Mouse (Mus musculus): ENCODE data around the gene Fkbpl. TPM values are rescaled to one million over a fixed set of nuclear protein-coding genes. Genes with fewer than 3 reads are reported as not detected.
A peak's percentile ranks its signal among the peaks of the same experiment; 100 is the strongest.

Fkbpl gene
- polyA plus RNA-seq, 1 experiment from 2014 or later, result 24.4 TPM

DNA sequence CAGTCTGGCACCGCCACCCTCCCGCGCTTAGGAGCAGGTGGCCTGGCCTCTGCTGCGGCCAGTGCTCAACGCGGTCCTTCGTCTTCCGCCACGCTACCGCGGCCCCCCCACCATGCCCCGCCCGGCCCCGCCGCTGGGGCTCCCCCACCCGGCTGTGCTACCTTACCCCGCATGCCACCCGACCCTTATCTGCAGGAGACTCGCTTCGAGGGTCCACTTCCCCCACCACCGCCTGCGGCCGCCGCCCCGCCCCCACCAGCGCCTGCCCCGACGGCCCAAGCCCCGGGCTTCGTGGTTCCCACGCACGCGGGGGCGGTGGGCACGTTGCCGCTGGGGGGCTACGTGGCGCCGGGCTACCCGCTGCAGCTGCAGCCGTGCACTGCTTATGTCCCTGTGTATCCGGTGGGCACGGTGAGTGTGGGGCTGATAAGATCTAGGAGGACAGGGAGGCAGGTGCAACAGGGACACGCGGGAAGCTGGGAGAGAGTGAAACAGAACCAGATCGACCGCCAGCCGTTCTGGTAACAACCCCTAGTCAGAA lies 13.7 kb upstream of the Fkbpl start:
- Histone ChIP-seq H3K27ac (no peak overlapping the region), H3K79me2 (ENCODE audit: inconsistent target) (peaks cover 9% of the 10 kb centered on the region; the same call in 1 of the 2 replicates), H3K4me3 (ENCODE audit: inconsistent target) (no peak overlapping the region), H3K36me3 (ENCODE audit: inconsistent target) (no peaks in the 10 kb centered on the region)
- WGBS (ENCODE audit: missing documents), result 23% methylated on average over 28 of the region's 48 CpGs

DNA sequence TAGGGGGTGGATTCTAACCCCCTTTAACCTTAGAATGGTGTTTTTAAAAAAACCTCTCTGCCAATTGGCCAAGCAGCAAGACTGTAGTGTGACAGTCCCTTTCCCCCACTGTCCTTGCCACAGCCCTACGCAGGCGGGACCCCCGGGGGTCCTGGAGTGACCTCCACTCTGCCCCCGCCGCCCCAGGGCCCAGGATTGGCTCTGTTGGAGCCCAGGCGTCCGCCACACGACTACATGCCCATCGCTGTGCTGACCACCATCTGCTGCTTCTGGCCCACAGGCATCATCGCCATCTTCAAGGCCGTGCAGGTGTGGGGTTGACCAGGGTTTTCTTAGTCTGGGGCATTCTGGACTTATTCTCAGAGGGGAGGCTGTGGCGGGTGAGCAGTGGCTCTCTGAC lies 12.9 kb upstream of the Fkbpl start:
- H3K36me3 ChIP-seq (ENCODE audit: inconsistent target), result no peaks in the 10 kb centered on the region
- H3K27ac ChIP-seq, result peak overlapping the region; percentile 89
- peak overlapping the region; percentile 20; the same call in 1 of the 2 replicates for H3K4me3 ChIP-seq (ENCODE audit: inconsistent target)

DNA sequence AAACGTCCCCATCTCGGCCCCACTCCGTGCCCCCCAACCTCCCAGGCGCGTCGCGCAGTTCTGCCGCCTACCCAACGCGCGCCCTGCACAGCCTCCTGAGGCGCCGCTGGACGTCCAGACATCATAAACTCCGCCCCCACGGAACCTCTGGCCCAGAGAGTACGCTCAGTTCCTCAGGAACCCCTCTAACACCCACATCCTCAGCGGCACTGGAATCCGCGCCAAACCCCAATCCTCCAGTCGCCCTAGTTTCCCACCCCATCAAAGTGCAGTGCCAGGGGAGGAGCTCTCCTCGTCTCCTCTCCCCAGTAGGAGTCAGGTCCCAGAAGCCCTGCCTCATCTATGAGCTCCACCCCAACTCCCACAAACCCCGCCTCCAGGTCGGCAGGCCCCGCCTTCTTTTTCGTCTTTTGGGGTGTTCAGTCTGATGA lies 12.3 kb upstream of the Fkbpl start:
- WGBS (ENCODE audit: missing documents), result 1% methylated on average over 15 of the region's 26 CpGs
- no peaks in the 10 kb centered on the region for H3K36me3 ChIP-seq (ENCODE audit: inconsistent target)

More for the DNA sequence above, 12.9 kb upstream of the Fkbpl start:
- H3K79me2 ChIP-seq (ENCODE audit: inconsistent target), result peaks cover 1% of the 10 kb centered on the region; the same call in 1 of the 2 replicates
- 26% methylated on average over 12 of the region's 12 CpGs for WGBS (ENCODE audit: missing documents)

DNA sequence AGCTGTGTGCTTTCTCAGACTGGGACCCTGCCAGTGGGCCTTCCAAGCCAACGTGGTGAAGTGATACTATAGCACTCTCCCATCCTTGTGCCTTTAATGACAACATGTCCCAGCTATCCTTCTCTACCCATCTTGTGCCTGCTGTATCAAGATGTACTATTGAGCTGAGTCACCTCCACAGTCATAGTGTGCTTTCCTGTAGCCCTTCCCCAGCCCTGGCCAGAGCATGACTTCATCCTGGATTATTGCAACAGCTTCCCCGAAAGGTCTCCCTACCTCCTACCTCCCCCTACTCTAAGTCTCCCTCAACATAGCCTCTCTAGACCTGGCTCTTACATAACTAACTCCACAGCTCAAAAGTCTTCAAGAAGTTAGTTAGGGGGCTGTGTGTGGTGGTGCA lies 8.9 kb upstream of the Fkbpl start:
- H3K27ac ChIP-seq, result no peak overlapping the region
- no peaks in the 10 kb centered on the region; the same call in 1 of the 2 replicates for H3K79me2 ChIP-seq (ENCODE audit: inconsistent target)
- 28% methylated on average over 2 of the region's 2 CpGs for WGBS (ENCODE audit: missing documents)
- no peaks in the 10 kb centered on the region for H3K36me3 ChIP-seq (ENCODE audit: inconsistent target)
- no peak overlapping the region for H3K4me3 ChIP-seq (ENCODE audit: inconsistent target)

More for the DNA sequence above, 12.3 kb upstream of the Fkbpl start:
- peak overlapping the region; percentile 20; the same call in 1 of the 2 replicates for H3K4me3 ChIP-seq (ENCODE audit: inconsistent target)
- H3K79me2 ChIP-seq (ENCODE audit: inconsistent target), result no peaks in the 10 kb centered on the region; the same call in 1 of the 2 replicates
- H3K27ac ChIP-seq, result peak overlapping the region; percentile 89

DNA sequence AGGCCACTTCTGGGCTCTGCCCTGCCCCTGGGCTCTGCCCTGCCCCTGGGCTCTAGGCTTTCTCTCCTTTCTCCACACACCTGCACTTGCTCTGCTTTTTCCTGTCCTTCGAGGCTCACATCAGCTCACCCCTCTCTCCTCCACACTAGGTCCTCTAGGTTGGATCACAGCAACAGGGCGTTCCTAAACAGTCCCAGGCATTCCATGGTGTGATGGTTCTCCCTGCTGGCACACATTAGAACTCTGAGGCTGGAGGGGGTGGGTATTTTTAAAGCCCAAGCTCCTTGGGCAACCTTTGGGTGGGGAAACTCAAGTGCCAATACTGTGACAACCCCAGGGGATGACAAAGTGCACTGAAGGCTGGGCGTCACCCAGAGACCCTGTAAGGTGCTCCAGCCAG lies 7.1 kb upstream of the Fkbpl start:
- Histone ChIP-seq H3K27ac (peak overlapping the region; percentile 90), H3K36me3 (ENCODE audit: inconsistent target) (no peaks in the 10 kb centered on the region), H3K4me3 (ENCODE audit: inconsistent target) (no peak overlapping the region), H3K79me2 (ENCODE audit: inconsistent target) (no peaks in the 10 kb centered on the region; the same call in 1 of the 2 replicates)
- whole genome bisulfite sequencing (ENCODE audit: missing documents), result 89% methylated on average over 2 of the region's 3 CpGs

DNA sequence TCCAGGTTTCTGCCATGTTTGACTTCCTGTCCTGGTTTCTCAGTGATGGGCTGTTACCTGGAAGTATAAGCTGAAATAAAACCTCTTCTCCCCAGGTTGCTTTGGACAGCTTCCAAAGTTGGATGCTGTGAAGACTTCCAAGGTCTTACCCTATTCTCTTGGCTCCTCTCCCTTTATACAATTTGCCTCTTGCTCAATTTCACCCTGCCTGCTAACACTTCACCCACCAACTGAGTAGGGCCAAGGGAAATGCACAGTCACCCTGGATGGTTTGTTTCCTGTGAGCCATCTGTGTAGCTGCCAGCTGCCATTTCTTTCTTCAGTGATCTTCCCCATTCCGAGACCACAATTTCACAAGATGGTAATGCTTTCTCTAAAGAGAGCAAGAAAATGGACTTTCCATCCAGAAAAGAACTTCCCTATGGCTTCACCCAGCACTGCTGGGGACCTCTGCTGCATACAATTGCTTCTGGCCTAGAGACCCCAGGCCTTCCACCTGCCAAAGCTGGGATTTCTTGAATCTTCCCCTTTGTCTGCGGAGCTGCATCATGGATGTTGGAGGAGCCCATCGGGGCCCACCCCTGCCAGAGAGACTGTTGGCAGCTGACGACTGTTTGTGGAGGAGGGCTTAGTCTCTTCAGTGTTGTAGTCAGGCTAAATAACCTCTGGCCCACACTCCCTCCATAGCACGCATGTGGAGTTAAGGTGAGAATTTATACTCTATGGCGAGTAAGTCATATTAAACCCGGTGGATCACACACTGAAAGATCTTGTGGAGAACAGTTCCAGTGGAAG lies 4.9 kb upstream of the Fkbpl start:
- Histone ChIP-seq H3K36me3 (ENCODE audit: inconsistent target) (no peaks in the 10 kb centered on the region), H3K79me2 (ENCODE audit: inconsistent target) (no peaks in the 10 kb centered on the region; the same call in 1 of the 2 replicates), H3K27ac (peak overlapping the region; percentile 90), H3K4me3 (ENCODE audit: inconsistent target) (no peak overlapping the region)
- 50% methylated on average over 7 of the region's 7 CpGs for WGBS (ENCODE audit: missing documents)

DNA sequence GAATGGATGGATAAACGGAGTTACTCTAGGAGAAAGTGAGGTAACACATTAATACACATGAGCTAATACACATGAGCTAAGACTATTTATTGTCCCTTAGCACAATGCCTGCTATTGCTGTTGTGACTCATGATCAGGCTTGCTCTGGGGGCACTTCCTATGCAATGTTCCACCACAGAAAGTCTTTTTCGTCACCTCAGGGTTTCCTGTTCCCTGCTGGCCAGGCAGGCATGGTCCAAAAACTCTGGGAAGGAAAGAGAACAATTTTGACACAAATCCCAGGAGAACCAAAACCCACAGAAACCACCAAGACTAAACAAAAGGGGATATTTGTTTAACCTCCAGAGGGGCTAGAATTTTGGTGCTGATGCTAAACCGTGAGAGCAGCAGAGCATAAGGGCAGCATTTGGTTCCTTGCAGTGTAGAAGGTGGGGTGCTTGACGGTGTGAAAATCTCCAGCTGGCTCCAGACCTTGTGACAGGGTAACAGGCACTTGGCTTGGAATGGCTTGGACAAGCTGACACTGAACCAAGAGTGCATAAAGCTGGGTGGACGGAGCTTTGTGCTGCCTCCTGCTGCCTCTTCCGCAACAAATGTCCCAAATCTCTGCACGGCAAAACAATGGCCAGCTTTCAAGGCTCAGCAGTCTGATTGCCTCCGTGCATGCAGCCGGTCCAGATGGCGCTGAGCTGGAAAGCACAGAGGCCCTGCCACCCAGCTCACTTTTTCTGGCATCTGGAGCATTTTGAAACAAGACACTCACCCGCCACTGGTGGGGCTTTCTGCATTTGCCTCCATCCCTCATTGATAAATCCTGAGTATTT lies 3.6 kb upstream of the Fkbpl start:
- Histone ChIP-seq H3K27ac (peak overlapping the region; percentile 90), H3K79me2 (ENCODE audit: inconsistent target) (peaks cover 13% of the 10 kb centered on the region; the same call in 1 of the 2 replicates), H3K36me3 (ENCODE audit: inconsistent target) (no peaks in the 10 kb centered on the region), H3K4me3 (ENCODE audit: inconsistent target) (no peak overlapping the region)
- WGBS (ENCODE audit: missing documents), result 53% methylated on average over 11 of the region's 11 CpGs

DNA sequence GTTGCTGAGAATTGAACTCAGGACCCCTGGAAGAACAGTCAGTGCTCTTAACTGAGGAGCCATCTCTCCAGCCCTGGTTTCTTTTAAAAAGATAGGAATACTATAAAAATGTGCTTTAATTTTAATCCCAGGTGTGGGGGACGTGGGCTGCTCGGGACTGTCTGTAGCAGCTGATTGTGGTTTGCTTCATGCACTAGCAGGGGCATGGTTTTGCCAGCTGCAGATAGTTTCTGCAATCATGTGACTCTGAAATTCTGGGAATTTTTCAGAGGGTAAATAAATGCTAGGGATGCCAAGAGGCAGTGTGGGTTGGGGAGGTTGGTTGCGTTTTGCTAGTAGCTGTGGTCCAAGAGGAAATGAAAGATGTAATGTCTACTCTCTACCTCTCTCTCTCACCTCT lies 2.6 kb upstream of the Fkbpl start:
- peaks cover 18% of the 10 kb centered on the region; the same call in 1 of the 2 replicates for H3K79me2 ChIP-seq (ENCODE audit: inconsistent target)
- no peak overlapping the region for H3K4me3 ChIP-seq (ENCODE audit: inconsistent target)
- no peaks in the 10 kb centered on the region for H3K36me3 ChIP-seq (ENCODE audit: inconsistent target)
- peak overlapping the region; percentile 90 for H3K27ac ChIP-seq
- WGBS (ENCODE audit: missing documents), result 73% methylated on average over 3 of the region's 3 CpGs

DNA sequence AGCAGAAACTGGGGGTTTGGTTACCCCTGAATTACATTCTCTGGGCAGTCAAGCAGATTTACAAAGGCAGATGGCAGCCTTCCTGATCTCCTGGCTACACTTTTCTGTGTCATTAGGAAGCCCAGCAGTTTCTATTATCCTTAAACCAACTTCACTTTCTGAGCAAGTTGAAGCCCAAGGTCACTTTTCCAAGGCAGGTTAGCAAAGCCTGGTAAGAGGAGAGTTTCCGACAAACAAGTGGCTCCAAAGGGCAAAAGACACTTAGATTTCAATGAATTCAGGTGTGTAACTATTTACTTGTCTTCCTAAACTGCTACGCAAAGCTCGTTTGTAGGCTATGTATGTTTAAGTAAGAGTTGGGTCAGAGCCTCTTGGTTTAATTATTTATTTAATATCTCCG lies 1.2 kb upstream of the Fkbpl start:
- 95% methylated on average over 4 of the region's 4 CpGs for WGBS (ENCODE audit: missing documents)
- Histone ChIP-seq H3K79me2 (ENCODE audit: inconsistent target) (peaks cover 29% of the 10 kb centered on the region), H3K4me3 (ENCODE audit: inconsistent target) (no peak overlapping the region), H3K27ac (peak overlapping the region; percentile 90), H3K36me3 (ENCODE audit: inconsistent target) (no peaks in the 10 kb centered on the region)

DNA sequence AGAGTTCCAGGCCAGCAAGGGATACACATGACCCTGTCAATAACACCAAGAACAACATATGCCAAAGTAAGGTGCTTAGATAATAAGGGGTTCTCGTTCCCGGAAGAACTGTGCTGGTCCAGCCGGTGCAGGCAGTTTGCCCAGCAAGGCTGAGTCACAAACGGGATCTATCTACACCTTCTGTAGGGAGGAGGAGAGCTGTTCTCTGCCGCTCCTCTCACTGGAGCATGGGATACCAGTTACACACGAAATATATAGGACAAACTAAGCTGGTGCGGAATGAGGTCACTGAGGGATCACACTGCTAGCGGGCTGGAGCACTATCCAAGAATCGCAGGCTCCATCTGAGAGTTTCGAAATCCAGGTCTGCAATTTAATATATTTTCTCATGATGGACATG lies 620 bp upstream of the Fkbpl start:
- no peaks in the 10 kb centered on the region for H3K36me3 ChIP-seq (ENCODE audit: inconsistent target)
- no peak overlapping the region for H3K4me3 ChIP-seq (ENCODE audit: inconsistent target)
- H3K27ac ChIP-seq, result no peak overlapping the region
- H3K79me2 ChIP-seq (ENCODE audit: inconsistent target), result peaks cover 34% of the 10 kb centered on the region
- 85% methylated on average over 10 of the region's 10 CpGs for WGBS (ENCODE audit: missing documents)

DNA sequence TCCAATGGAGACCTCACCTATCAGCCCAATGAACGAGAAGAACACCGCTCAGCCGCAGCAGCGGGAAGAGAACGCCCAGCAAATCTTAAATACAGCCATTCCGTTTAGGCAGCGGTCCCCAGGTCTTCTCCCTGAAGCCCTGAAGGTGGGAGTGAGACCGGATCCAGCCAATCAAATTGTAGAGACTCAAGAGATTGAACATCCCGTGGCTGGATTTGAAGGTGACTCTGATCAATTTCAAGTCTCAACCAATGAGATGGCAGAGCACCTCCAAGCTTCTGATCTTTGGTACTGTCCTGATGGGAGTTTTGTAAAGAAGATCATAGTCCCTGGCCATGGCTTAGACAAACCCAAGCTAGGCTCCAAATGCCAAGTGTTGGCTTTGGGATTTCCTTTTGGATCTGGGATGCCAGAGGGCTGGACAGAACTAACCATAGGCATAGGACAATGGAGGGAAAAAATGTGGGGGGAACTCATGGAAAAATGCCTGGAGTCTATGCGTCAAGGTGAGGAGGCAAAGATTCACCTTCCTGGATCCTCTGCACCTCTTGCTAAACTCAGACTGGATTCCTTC lies 779 bp downstream of the Fkbpl start:
- peaks cover 5% of the 10 kb centered on the region; the same call in 1 of the 2 replicates for H3K36me3 ChIP-seq (ENCODE audit: inconsistent target)
- 65% methylated on average over 10 of the region's 10 CpGs for WGBS (ENCODE audit: missing documents)
- peaks cover 35% of the 10 kb centered on the region for H3K79me2 ChIP-seq (ENCODE audit: inconsistent target)
- H3K27ac ChIP-seq, result peak overlapping the region; percentile 63
- peak overlapping the region; percentile 71 for H3K4me3 ChIP-seq (ENCODE audit: inconsistent target)

DNA sequence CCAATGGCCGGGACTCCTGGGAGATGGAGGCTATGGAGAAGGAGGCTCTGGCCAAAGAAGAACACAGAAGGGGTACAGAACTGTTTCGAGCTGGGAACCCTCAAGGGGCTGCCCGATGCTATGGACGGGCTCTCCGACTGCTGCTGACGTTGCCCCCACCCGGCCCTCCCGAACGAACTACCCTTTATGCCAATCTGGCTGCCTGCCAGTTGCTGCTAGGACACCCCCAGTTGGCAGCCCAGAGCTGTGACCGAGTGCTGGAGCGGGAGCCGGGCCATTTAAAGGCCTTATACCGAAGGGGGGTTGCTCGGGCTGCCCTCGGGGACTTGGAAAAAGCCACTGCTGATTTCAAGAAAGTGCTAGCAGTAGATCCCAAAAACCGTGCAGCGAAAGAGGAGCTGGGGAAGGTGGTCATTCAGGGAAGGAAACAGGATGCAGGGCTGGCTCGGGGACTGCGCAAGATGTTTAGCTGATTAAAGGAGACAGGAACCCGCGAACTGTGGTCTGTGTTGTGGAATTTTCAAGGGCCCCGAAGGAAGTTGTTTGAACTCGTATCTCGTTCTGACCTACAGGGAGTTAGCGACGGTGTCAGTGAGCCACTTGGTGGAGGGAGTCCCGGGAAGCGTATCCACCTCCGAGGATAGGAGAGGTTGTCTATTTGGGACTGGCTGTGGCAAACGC lies 1.4 kb downstream of the Fkbpl start:
- H3K27ac ChIP-seq, result no peak overlapping the region
- H3K4me3 ChIP-seq (ENCODE audit: inconsistent target), result no peak overlapping the region
- H3K79me2 ChIP-seq (ENCODE audit: inconsistent target), result peaks cover 35% of the 10 kb centered on the region
- peaks cover 12% of the 10 kb centered on the region; the same call in 1 of the 2 replicates for H3K36me3 ChIP-seq (ENCODE audit: inconsistent target)
- WGBS (ENCODE audit: missing documents), result 39% methylated on average over 27 of the region's 30 CpGs

DNA sequence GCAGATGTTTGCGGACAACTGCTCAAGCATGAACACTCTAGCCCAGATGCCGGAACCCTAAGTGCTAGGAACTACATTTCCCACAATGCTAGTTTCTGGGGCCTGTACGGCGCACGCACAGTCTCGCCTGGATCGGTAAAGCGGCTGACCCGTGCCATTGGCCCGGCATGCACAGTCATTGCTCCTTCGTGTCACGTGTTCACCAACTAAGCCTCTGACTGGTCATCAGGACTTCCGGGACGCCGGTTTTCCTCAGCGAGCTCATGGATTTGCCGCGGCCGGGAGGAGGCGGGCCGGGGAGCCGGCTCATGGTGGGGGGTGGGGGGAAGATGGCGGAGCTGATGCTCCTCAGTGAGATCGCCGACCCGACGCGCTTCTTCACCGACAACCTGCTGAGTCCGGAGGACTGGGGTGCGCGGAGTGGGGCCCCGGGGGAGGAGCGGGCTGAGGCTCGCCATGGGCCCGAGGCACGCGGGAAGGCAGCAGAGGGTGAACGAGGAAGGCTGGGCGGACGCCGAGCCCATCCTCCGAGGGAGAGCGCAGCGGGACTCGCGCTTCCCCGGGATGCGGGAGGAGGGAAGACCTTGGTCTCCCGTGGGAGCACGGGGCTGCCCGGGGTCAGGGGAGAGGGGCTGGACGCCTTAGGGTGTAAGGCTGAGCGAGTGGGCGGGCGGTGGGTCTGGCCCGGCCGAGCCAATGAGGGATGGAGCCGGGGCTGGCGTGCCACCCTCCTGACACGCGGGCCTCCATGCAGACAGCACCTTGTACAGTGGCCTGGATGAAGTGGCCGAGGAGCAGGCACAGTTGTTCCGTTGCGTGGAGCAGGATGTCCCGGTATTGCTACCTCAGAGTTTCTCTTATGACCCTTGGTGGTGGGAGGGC lies 2.6 kb downstream of the Fkbpl start, which contains the start of gene Atf6b:
Atf6b (plus strand) TSS at position 241 of the 882 bp plus-strand sequence.
- peaks cover 35% of the 10 kb centered on the region for H3K79me2 ChIP-seq (ENCODE audit: inconsistent target)
- H3K36me3 ChIP-seq (ENCODE audit: inconsistent target), result peaks cover 21% of the 10 kb centered on the region; the same call in 1 of the 2 replicates
- no peak within 1 kb of the TSS for H3K27ac ChIP-seq
- WGBS (ENCODE audit: missing documents), result 1% methylated on average over 59 of the region's 66 CpGs
- H3K4me3 ChIP-seq (ENCODE audit: inconsistent target), result peak within 1 kb of the TSS; percentile 38

Measured in macrophage (primary cell).